In the genomic region with DNA sequence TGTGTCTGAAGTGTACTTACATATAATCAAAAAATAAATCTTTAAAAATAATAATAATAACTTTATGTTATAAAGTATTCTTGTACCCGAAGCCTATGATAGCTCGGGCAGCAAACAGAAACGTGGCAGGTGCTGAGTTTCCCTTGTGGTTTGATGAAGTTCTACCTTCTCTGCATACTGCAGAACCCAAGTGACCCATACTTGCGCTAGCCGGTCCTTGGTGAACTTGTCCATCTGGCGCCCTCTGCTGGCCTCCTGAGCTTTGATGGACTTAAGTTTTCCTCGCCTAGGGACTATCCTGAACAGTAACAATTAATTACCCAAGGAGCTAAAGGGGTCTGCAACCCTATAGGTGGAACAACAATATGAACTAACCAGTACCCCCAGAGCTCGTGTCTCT, we compare ENCODE assay signal across 8 mouse cellular contexts. TPM values are rescaled to one million over a fixed set of nuclear protein-coding genes. Genes with fewer than 3 reads are reported as not detected.
DNase-seq lines count a peak whose midpoint lies in the region; ATAC-seq and TF ChIP-seq lines count a peak whose summit lies in the region.

No protein-coding gene starts in this region.

- H3K4me1 ChIP-seq in hindbrain, embryonic 11.5 days (replicated peaks; ENCODE audit: control insufficient read depth, insufficient read depth, low read length): no peaks in the 10 kb centered on the region
- peaks cover 2% of the 10 kb centered on the region; the same call in 1 of the 2 replicates for H3K4me1 ChIP-seq in hindbrain, embryonic 12.5 days
- H3K4me1 ChIP-seq in heart, embryonic 15.5 days (replicated peaks): peaks cover 15% of the 10 kb centered on the region; the same call in 1 of the 2 replicates

- H3K9ac ChIP-seq in hindbrain, embryonic 11.5 days (ENCODE audit: low read depth, low read length): no peak overlapping the region
- H3K9ac ChIP-seq in hindbrain, embryonic 12.5 days: no peak overlapping the region
- no peak overlapping the region for H3K9ac ChIP-seq in heart, embryonic 15.5 days

- DNase-seq in hindbrain, embryonic 11.5 days (ENCODE audit: low spot score): peak; percentile 75
- peak; percentile 70 for DNase-seq in NIH3T3 (ENCODE audit: low read depth)
- peak; percentile 83 to 86 for DNase-seq in cerebellum, postnatal 14 days
- DNase-seq in left cerebral cortex, adult 2 months (ENCODE audit: extremely low spot score in 1 of 2, low spot score in 2 of 2): peak; percentile 54 to 58
- peak; percentile 58 for DNase-seq in ovary, postnatal 14 days (ENCODE audit: low spot score)
- DNase-seq in urinary bladder, postnatal 25 days (ENCODE audit: low spot score): peak; percentile 70

- ATAC-seq in hindbrain, embryonic 11.5 days (ENCODE audit: low FRiP score): no peak
- ATAC-seq in hindbrain, embryonic 12.5 days (ENCODE audit: low FRiP score): no peak
- 0 out of 2 replicates have a peak, but pooled peaks have one; percentile 43 for ATAC-seq in heart, embryonic 15.5 days (replicated peaks; ENCODE audit: insufficient number of reproducible peaks, insufficient read depth, low FRiP score, low read depth)

- no peak overlapping the region for H3K4me3 ChIP-seq in hindbrain, embryonic 11.5 days (ENCODE audit: low read depth, low read length)
- H3K4me3 ChIP-seq in hindbrain, embryonic 12.5 days: no peak overlapping the region
- no peak overlapping the region for H3K4me3 ChIP-seq in heart, embryonic 15.5 days
- H3K4me3 ChIP-seq in left cerebral cortex, adult 2 months: no peak overlapping the region

- no peaks in the 10 kb centered on the region for H3K27me3 ChIP-seq in hindbrain, embryonic 11.5 days (ENCODE audit: control insufficient read depth, insufficient read depth, low read length)
- no peaks in the 10 kb centered on the region for H3K27me3 ChIP-seq in hindbrain, embryonic 12.5 days
- no peaks in the 10 kb centered on the region for H3K27me3 ChIP-seq in heart, embryonic 15.5 days

- no peak overlapping the region for H3K27ac ChIP-seq in hindbrain, embryonic 11.5 days (ENCODE audit: low read depth, low read length)
- H3K27ac ChIP-seq in hindbrain, embryonic 12.5 days: no peak overlapping the region
- no peak overlapping the region for H3K27ac ChIP-seq in heart, embryonic 15.5 days
- no peak overlapping the region for H3K27ac ChIP-seq in left cerebral cortex, adult 2 months

- H3K36me3 ChIP-seq in hindbrain, embryonic 11.5 days (ENCODE audit: control insufficient read depth, insufficient read depth, low read length): no peaks in the 10 kb centered on the region
- no peaks in the 10 kb centered on the region for H3K36me3 ChIP-seq in hindbrain, embryonic 12.5 days
- H3K36me3 ChIP-seq in heart, embryonic 15.5 days: no peaks in the 10 kb centered on the region

- H3K4me2 ChIP-seq in hindbrain, embryonic 11.5 days (replicated peaks; ENCODE audit: low read depth, low read length): no peak overlapping the region
- H3K4me2 ChIP-seq in hindbrain, embryonic 12.5 days (replicated peaks): no peak overlapping the region
- H3K4me2 ChIP-seq in heart, embryonic 15.5 days: no peak overlapping the region

- 47% methylated on average over 8 of the region's 8 CpGs for WGBS in hindbrain, embryonic 11.5 days
- WGBS in hindbrain, embryonic 12.5 days: 42% methylated on average over 8 of the region's 8 CpGs
- WGBS in heart, embryonic 15.5 days: 47% methylated on average over 8 of the region's 8 CpGs

- intact Hi-C loops in left cerebral cortex, adult 2 months (cut with DNase I): loop anchor here (5.0 kb wide), 2 partner anchors 90 to 210 kb away; a partner anchor contains a TSS

- TF ChIP-seq CTCF in left cerebral cortex, adult 2 months (IDR thresholded peaks at IDR 0.05): peak; percentile 58

- no peaks in the 10 kb centered on the region for H3K9me3 ChIP-seq in hindbrain, embryonic 11.5 days (ENCODE audit: control insufficient read depth, low read length)
- no peaks in the 10 kb centered on the region; the same call in 1 of the 2 replicates for H3K9me3 ChIP-seq in hindbrain, embryonic 12.5 days (replicated peaks)
- no peaks in the 10 kb centered on the region for H3K9me3 ChIP-seq in heart, embryonic 15.5 days (replicated peaks)

RNA-seq across cellular contexts. Expression of a gene that starts 12.7 kb away (rescaled TPM):
- 5.0 TPM in 2 replicates for polyA plus RNA-seq in hindbrain, embryonic 11.5 days (2014; fragmentation: Nextera tagmentation; extraction: Ambion mirVana)
- polyA plus RNA-seq in hindbrain, embryonic 12.5 days (2016; fragmentation: Nextera tagmentation; extraction: Ambion mirVana): 7.0 and 9.2 TPM in 2 replicates
- 39.2 and 46.6 TPM in 2 replicates for polyA plus RNA-seq in heart, embryonic 15.5 days (2015; fragmentation: Nextera tagmentation; extraction: Ambion mirVana)
- 10 to 100 TPM; 31.0 to 35.7 TPM for total RNA-seq in left cerebral cortex, adult 2 months (2021)

RNA-seq across cellular contexts. Expression of a gene that starts 34.7 kb away (rescaled TPM):
- polyA plus RNA-seq in hindbrain, embryonic 11.5 days (2014; fragmentation: Nextera tagmentation; extraction: Ambion mirVana): 51.1 and 52.7 TPM in 2 replicates
- polyA plus RNA-seq in hindbrain, embryonic 12.5 days (2016; fragmentation: Nextera tagmentation; extraction: Ambion mirVana): 91.5 and 91.7 TPM in 2 replicates
- polyA plus RNA-seq in heart, embryonic 15.5 days (2015; fragmentation: Nextera tagmentation; extraction: Ambion mirVana): 35.0 and 40.4 TPM in 2 replicates
- total RNA-seq in left cerebral cortex, adult 2 months (2021): 100 to 1,000 TPM; 153 to 180 TPM
